Mouse (Mus musculus) forebrain, postnatal 0 days (tissue): ENCODE measurements at regions not wholly inside any gene's neighbourhood (a gene's known extent, or its start where the extent isn't known, plus 50 kb on each side); places are given as distances from the start of the nearest gene placed in this dataset.

Source experiments
- ATAC-seq: fragments of 200-750 bp; cut with Nextera tagmentation; 2 replicates; pipeline ENCODE4 v1.8.0; 2017; ENCODE audit warnings: mild to moderate bottlenecking, moderate library complexity
- DNase-seq: peaks from one replicate; pipeline ENCODE4 v3.0.0-alpha.2; 2015
- H3K27ac ChIP-seq: fragments of 300-500 bp; sonication (generic); 2 replicates; pipeline ENCODE4 v1.5.1; 2014; ENCODE audit warnings: low read depth, mild to moderate bottlenecking, antibody characterized with exemption, low read length, moderate library complexity, mixed read lengths
- H3K27me3 ChIP-seq: fragments of 300-500 bp; sonication (generic); 2 replicates; pipeline ENCODE4 v1.6.1; 2014; ENCODE audit warnings: mild to moderate bottlenecking, low read length, mixed read lengths; ENCODE audit not compliant: insufficient read depth
- H3K36me3 ChIP-seq: fragments of 300-500 bp; sonication (generic); 2 replicates; pipeline ENCODE4 v1.6.1; 2014; ENCODE audit warnings: mild to moderate bottlenecking, moderate library complexity; ENCODE audit not compliant: insufficient read depth
- H3K4me1 ChIP-seq: fragments of 300-500 bp; sonication (generic); 2 replicates; pipeline ENCODE4 v1.6.1; 2014; ENCODE audit warnings: antibody characterized with exemption; ENCODE audit not compliant: insufficient read depth
- H3K4me2 ChIP-seq: fragments of 300-500 bp; sonication (generic); 2 replicates; pipeline ENCODE4 v1.6.1; 2014; ENCODE audit warnings: low read depth, mild to moderate bottlenecking, moderate library complexity
- H3K4me3 ChIP-seq: fragments of 300-500 bp; sonication (generic); 2 replicates; pipeline ENCODE4 v1.5.1; 2014; ENCODE audit warnings: low read depth, low read length, mixed read lengths
- H3K9ac ChIP-seq: fragments of 300-500 bp; sonication (generic); 2 replicates; pipeline ENCODE4 v1.6.1; 2014; ENCODE audit warnings: mild to moderate bottlenecking
- H3K9me3 ChIP-seq: fragments of 300-500 bp; sonication (generic); 2 replicates; pipeline ENCODE4 v1.6.1; 2016; ENCODE audit warnings: low read length
- CTCF ChIP-seq: sonication (generic); IDR thresholded peaks from 2 replicates; pipeline ENCODE4 v1.5.1; 2016; ENCODE audit warnings: antibody characterized with exemption, control low read depth, low read depth
- WGBS: fragments of 180-500 bp; shearing (Covaris S2); extraction: QIAGEN DNeasy Blood & Tissue Kit; methylation state at CpG from one replicate; pipeline ENCODE4 v1.1.7; 2014; 5-methylcytosine and 5-hydroxymethylcytosine counted together

GRCm38 (mm10) chr2:106427237-106427636 is 265.8 kb upstream of the Mpped2 start:
- DNase-seq: no peak
- ATAC-seq: no peak
- WGBS: 76% methylated on average over 7 of the region's 7 CpGs
- Histone ChIP-seq H3K4me3 (no peak overlapping the region), H3K9ac (no peak overlapping the region), H3K36me3 (no peaks in the 10 kb centered on the region), H3K27me3 (no peaks in the 10 kb centered on the region), H3K4me1 (no peaks in the 10 kb centered on the region; the same call in 1 of the 2 replicates), H3K9me3 (no peaks in the 10 kb centered on the region), H3K27ac (no peak overlapping the region), H3K4me2 (no peak overlapping the region)
- no peak for TF ChIP-seq CTCF

- H3K27me3 ChIP-seq: no peaks in the 10 kb centered on the region
- H3K27ac ChIP-seq: no peak overlapping the region
- no peaks in the 10 kb centered on the region; the same call in 1 of the 2 replicates for H3K4me1 ChIP-seq
- no peaks in the 10 kb centered on the region for H3K9me3 ChIP-seq
- no peak overlapping the region for H3K4me2 ChIP-seq
- no peak for DNase-seq
- ATAC-seq: no peak
- TF ChIP-seq CTCF: no peak
- H3K4me3 ChIP-seq: no peak overlapping the region
- H3K9ac ChIP-seq: no peak overlapping the region
- 60% methylated on average over 11 of the region's 11 CpGs for WGBS
- no peaks in the 10 kb centered on the region for H3K36me3 ChIP-seq
These were observed 264.2 kb upstream of the Mpped2 start for GRCm38 (mm10) chr2:106428909-106429308.

GRCm38 (mm10) chr2:106431141-106431540 is 261.9 kb upstream of the Mpped2 start:
- Histone ChIP-seq H3K9me3 (no peaks in the 10 kb centered on the region), H3K27ac (no peak overlapping the region), H3K36me3 (no peaks in the 10 kb centered on the region), H3K27me3 (no peaks in the 10 kb centered on the region), H3K4me1 (no peaks in the 10 kb centered on the region; the same call in 1 of the 2 replicates), H3K4me2 (peak overlapping the region; percentile 53), H3K4me3 (peak overlapping the region; percentile 33), H3K9ac (peak overlapping the region; percentile 18; the same call in 1 of the 2 replicates)
- ATAC-seq: peak; percentile 82
- peak; percentile 89 for DNase-seq
- peak; percentile 95 for TF ChIP-seq CTCF
- 14% methylated on average over 8 of the region's 8 CpGs for whole genome bisulfite sequencing

- H3K4me1 ChIP-seq: no peaks in the 10 kb centered on the region; the same call in 1 of the 2 replicates
- H3K27me3 ChIP-seq: no peaks in the 10 kb centered on the region
- H3K4me3 ChIP-seq: peak overlapping the region; percentile 33
- peak overlapping the region; percentile 53 for H3K4me2 ChIP-seq
- no peaks in the 10 kb centered on the region for H3K9me3 ChIP-seq
- H3K27ac ChIP-seq: no peak overlapping the region
- 9% methylated on average over 9 of the region's 9 CpGs for WGBS
- ATAC-seq: peak; percentile 38; the same call in 1 of the 2 replicates
- peak overlapping the region; percentile 18; the same call in 1 of the 2 replicates for H3K9ac ChIP-seq
- H3K36me3 ChIP-seq: no peaks in the 10 kb centered on the region
- no peak for TF ChIP-seq CTCF
- no peak for DNase-seq
These were observed 261.4 kb upstream of the Mpped2 start for GRCm38 (mm10) chr2:106431637-106432199.

- Histone ChIP-seq H3K4me1 (no peaks in the 10 kb centered on the region; the same call in 1 of the 2 replicates), H3K27me3 (no peaks in the 10 kb centered on the region), H3K36me3 (no peaks in the 10 kb centered on the region), H3K9me3 (no peaks in the 10 kb centered on the region), H3K9ac (no peak overlapping the region), H3K27ac (no peak overlapping the region), H3K4me2 (no peak overlapping the region), H3K4me3 (no peak overlapping the region)
- TF ChIP-seq CTCF: no peak
- DNase-seq: no peak
- ATAC-seq: no peak
- WGBS: 37% methylated on average over 2 of the region's 2 CpGs
These were observed 256.9 kb upstream of the Mpped2 start for GRCm38 (mm10) chr2:106436136-106436535.

- no peak overlapping the region for H3K4me3 ChIP-seq
- 15% methylated on average over 7 of the region's 7 CpGs for WGBS
- no peaks in the 10 kb centered on the region for H3K27me3 ChIP-seq
- TF ChIP-seq CTCF: no peak
- H3K9me3 ChIP-seq: no peaks in the 10 kb centered on the region
- ATAC-seq (peak; percentile 87), DNase-seq (peak; percentile 67)
- no peaks in the 10 kb centered on the region for H3K36me3 ChIP-seq
- no peak overlapping the region for H3K9ac ChIP-seq
- H3K4me1 ChIP-seq: no peaks in the 10 kb centered on the region
- H3K27ac ChIP-seq: no peak overlapping the region
- no peak overlapping the region for H3K4me2 ChIP-seq
These were observed 238.6 kb upstream of the Mpped2 start for GRCm38 (mm10) chr2:106454310-106454974.

GRCm38 (mm10) chr2:106455039-106455438 is 238.0 kb upstream of the Mpped2 start:
- H3K9me3 ChIP-seq: no peaks in the 10 kb centered on the region
- DNase-seq (peak; percentile 26), ATAC-seq (no peak)
- WGBS: 17% methylated on average over 4 of the region's 4 CpGs
- no peak overlapping the region for H3K4me2 ChIP-seq
- no peak overlapping the region for H3K4me3 ChIP-seq
- H3K4me1 ChIP-seq: no peaks in the 10 kb centered on the region
- no peak overlapping the region for H3K9ac ChIP-seq
- H3K36me3 ChIP-seq: no peaks in the 10 kb centered on the region
- H3K27me3 ChIP-seq: no peaks in the 10 kb centered on the region
- no peak overlapping the region for H3K27ac ChIP-seq
- no peak for TF ChIP-seq CTCF
